Mouse (Mus musculus): ENCODE results near the gene Zfp180. TPM values are rescaled to one million over a fixed set of nuclear protein-coding genes. Genes with fewer than 3 reads are reported as not detected.

Gene Zfp180
- total and polyA plus RNA-seq, 3 experiments: 11.4 to 16.4 (median 14.5) TPM

GRCm38 (mm10) chr7:24116655-24117054, 34.9 kb downstream of the Zfp180 start:
- in situ Hi-C loops (cut with MboI; ENCODE audit: low pct_ligation_motif_present, low pct_unique_long_range_greater_than_20kb, low sequenced_read_pairs) (no loop called here), dilution Hi-C loops (cut with MboI; ENCODE audit: extremely low pct_ligation_motif_present, extremely low pct_unique_long_range_greater_than_20kb, low sequenced_read_pairs) (no loop called here)
- Histone ChIP-seq H3K36me3 (replicated peaks in 1 of 2; ENCODE audit: control insufficient read depth in 1 of 2, insufficient read depth in 1 of 2, low read length in 1 of 2) (peaks cover 0 to 9% of the 10 kb centered on the region in 2 experiments), H3K4me3 (replicated peaks in 1 of 3; ENCODE audit: low read depth in 2 of 3, low read length in 2 of 3, poor library complexity in 1 of 3) (no peak overlapping the region), H3K27me3 (replicated peaks) (no peaks in the 10 kb centered on the region), H3K9me3 (replicated peaks; ENCODE audit: low read length) (no peaks in the 10 kb centered on the region), H3K4me2 (ENCODE audit: insufficient read depth, low read depth, poor library complexity, severe bottlenecking) (no peak overlapping the region), H3K27ac (ENCODE audit: insufficient read depth, low read depth) (no peak overlapping the region), H3K4me1 (ENCODE audit: control insufficient read depth in 1 of 2, insufficient read depth in 2 of 2) (no peaks in the 10 kb centered on the region), H3K9ac (ENCODE audit: insufficient read depth, low read depth) (no peak overlapping the region), H3K79me2 (replicated peaks; ENCODE audit: control insufficient read depth, extremely low read depth, insufficient read depth, poor library complexity, severe bottlenecking) (no peaks in the 10 kb centered on the region)
- DNase-seq (ENCODE audit: extremely low read depth): no peak
- TF ChIP-seq JUN (IDR thresholded peaks at IDR 0.05; ENCODE audit: insufficient read depth, low read depth, low read length) (no peak), PAX5 (IDR thresholded peaks at IDR 0.05; ENCODE audit: low read length) (no peak), CHD2 (IDR thresholded peaks at IDR 0.05; ENCODE audit: low read length) (no peak), MAFK (IDR thresholded peaks at IDR 0.05; ENCODE audit: insufficient replicate concordance, low read length) (no peak), ELF1 (IDR thresholded peaks at IDR 0.05; ENCODE audit: low read depth, low read length) (no peak), TBP (conservative IDR thresholded peaks at IDR 0.05; ENCODE audit: low read depth, low read length) (no peak), POLR2AphosphoS2 (IDR thresholded peaks at IDR 0.05; ENCODE audit: low read depth, low read length) (no peak), TCF12 (IDR thresholded peaks at IDR 0.05; ENCODE audit: low read depth, low read length) (no peak)

- Histone ChIP-seq H3K36me3 (replicated peaks in 1 of 2; ENCODE audit: control insufficient read depth in 1 of 2, insufficient read depth in 1 of 2, low read length in 1 of 2) (peaks cover 6 to 28% of the 10 kb centered on the region in 2 experiments), H3K9me3 (replicated peaks; ENCODE audit: low read length) (no peaks in the 10 kb centered on the region), H3K9ac (ENCODE audit: insufficient read depth, low read depth) (peak overlapping the region; percentile 91), H3K27me3 (replicated peaks) (no peaks in the 10 kb centered on the region), H3K4me3 (replicated peaks in 1 of 3; ENCODE audit: low read depth in 2 of 3, low read length in 2 of 3, poor library complexity in 1 of 3) (peak overlapping the region; percentile 70 to 98 (median 82)), H3K27ac (ENCODE audit: insufficient read depth, low read depth) (no peak overlapping the region), H3K4me1 (ENCODE audit: control insufficient read depth in 1 of 2, insufficient read depth in 2 of 2) (peaks cover 5 to 21% of the 10 kb centered on the region in 2 experiments), H3K4me2 (ENCODE audit: insufficient read depth, low read depth, poor library complexity, severe bottlenecking) (peak overlapping the region; percentile 80), H3K79me2 (replicated peaks; ENCODE audit: control insufficient read depth, extremely low read depth, insufficient read depth, poor library complexity, severe bottlenecking) (no peaks in the 10 kb centered on the region)
- no peak for DNase-seq (ENCODE audit: extremely low read depth)
- in situ Hi-C loops (cut with MboI; ENCODE audit: low pct_ligation_motif_present, low pct_unique_long_range_greater_than_20kb, low sequenced_read_pairs): no loop called here
- no peak for TF ChIP-seq CHD2 (IDR thresholded peaks at IDR 0.05; ENCODE audit: low read length)
- TF ChIP-seq TCF12 (IDR thresholded peaks at IDR 0.05; ENCODE audit: low read depth, low read length): no peak
- TF ChIP-seq SMC3 (IDR thresholded peaks at IDR 0.05; ENCODE audit: low read depth, low read length): no peak
- no peak for TF ChIP-seq POLR2AphosphoS2 (IDR thresholded peaks at IDR 0.05; ENCODE audit: low read depth, low read length)
- no peak; the same call in 1 of the 2 replicates for TF ChIP-seq MXI1 (IDR thresholded peaks at IDR 0.05; ENCODE audit: low read depth, low read length)
- no peak for TF ChIP-seq ZMIZ1 (IDR thresholded peaks at IDR 0.05; ENCODE audit: low read depth, low read length)
- no peak for TF ChIP-seq CTCF (conservative IDR thresholded peaks at IDR 0.05 in 1 of 2, IDR thresholded peaks at IDR 0.05 in 1 of 2; ENCODE audit: low read depth in 2 of 2, low read length in 2 of 2)
- dilution Hi-C loops (cut with MboI; ENCODE audit: extremely low pct_ligation_motif_present, extremely low pct_unique_long_range_greater_than_20kb, low sequenced_read_pairs): no loop called here
Measured at GRCm38 (mm10) chr7:24133425-24133995, 51.8 kb downstream of the Zfp180 start.
